15 mouse cellular contexts compared by ENCODE assay signal in the genomic region with DNA sequence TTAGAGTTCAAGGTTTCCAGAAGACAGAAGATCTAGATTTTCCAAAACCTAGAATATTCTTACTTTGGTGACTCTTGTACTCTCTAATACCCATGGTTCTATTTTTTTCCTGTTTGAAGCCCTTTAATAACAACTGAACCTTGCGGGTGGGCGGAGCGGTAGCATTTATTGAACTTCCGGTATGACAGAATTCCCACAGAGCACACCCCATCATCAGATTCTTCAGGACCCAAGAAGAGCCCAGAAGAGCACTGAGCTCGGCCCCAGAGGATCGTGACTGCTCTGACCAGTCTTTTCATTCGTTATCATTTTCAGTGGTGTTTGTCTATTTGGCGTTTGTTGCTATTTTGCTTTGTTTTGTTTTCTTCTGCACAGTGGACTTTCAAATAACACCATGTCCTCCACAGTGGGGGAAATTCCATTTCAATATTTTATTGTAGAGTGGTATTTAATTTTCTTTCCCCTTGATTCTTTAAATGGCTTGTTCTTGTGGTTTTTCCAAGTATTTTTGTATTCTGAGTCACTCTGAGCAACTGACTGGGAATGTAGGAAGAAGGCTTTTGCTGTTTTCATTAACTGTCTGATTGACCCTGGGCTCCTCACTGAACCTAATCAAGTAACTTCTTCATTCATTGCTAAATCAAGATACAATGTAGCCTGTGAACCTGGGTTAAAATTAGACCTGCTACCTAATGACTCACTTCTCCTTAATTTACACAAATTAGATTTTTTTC.
A peak's percentile ranks its signal among the peaks of the same experiment; 100 is the strongest.
DNase-seq lines count a peak whose midpoint lies in the region; ATAC-seq lines count a peak whose summit lies in the region.
"Had no signal": no experiment of that assay in that cellular context is flagged by ENCODE, and none has a peak within 500 bp of the region (broad histone marks: within the 10 kb centered on the region; RNA-seq: fewer than 3 reads in every experiment).

No protein-coding gene starts in this region.

- no peak overlapping the region for H3K9ac ChIP-seq in embryonic facial prominence, embryonic 12.5 days
- no peak overlapping the region for H3K9ac ChIP-seq in limb, embryonic 13.5 days
- no peak overlapping the region for H3K9ac ChIP-seq in forebrain, embryonic 13.5 days
- H3K9ac ChIP-seq: forebrain, embryonic 15.5 days; midbrain, embryonic 15.5 days had no signal

- no peaks in the 10 kb centered on the region for H3K36me3 ChIP-seq in embryonic facial prominence, embryonic 12.5 days
- no peaks in the 10 kb centered on the region for H3K36me3 ChIP-seq in embryonic facial prominence, embryonic 10.5 days (replicated peaks)
- H3K36me3 ChIP-seq in limb, embryonic 13.5 days: no peaks in the 10 kb centered on the region
- no peaks in the 10 kb centered on the region for H3K36me3 ChIP-seq in forebrain, embryonic 13.5 days (ENCODE audit: poor library complexity, severe bottlenecking)
- H3K36me3 ChIP-seq: forebrain, embryonic 15.5 days; midbrain, embryonic 15.5 days had no signal

- no peak overlapping the region for H3K4me2 ChIP-seq in embryonic facial prominence, embryonic 12.5 days (replicated peaks)
- H3K4me2 ChIP-seq in limb, embryonic 13.5 days (replicated peaks): no peak overlapping the region
- no peak overlapping the region for H3K4me2 ChIP-seq in forebrain, embryonic 13.5 days
- H3K4me2 ChIP-seq: forebrain, embryonic 15.5 days; liver, embryonic 11.5 days; midbrain, embryonic 15.5 days had no signal

- 90% methylated on average over 8 of the region's 8 CpGs for WGBS in embryonic facial prominence, embryonic 12.5 days
- 92% methylated on average over 8 of the region's 8 CpGs for WGBS in embryonic facial prominence, embryonic 10.5 days
- 90% methylated on average over 8 of the region's 8 CpGs for WGBS in limb, embryonic 13.5 days
- 95% methylated on average over 8 of the region's 8 CpGs for WGBS in forebrain, embryonic 13.5 days

- no peaks in the 10 kb centered on the region for H3K9me3 ChIP-seq in embryonic facial prominence, embryonic 12.5 days
- no peaks in the 10 kb centered on the region for H3K9me3 ChIP-seq in embryonic facial prominence, embryonic 10.5 days
- H3K9me3 ChIP-seq in limb, embryonic 13.5 days: no peaks in the 10 kb centered on the region
- no peaks in the 10 kb centered on the region for H3K9me3 ChIP-seq in forebrain, embryonic 13.5 days (replicated peaks)
- H3K9me3 ChIP-seq: forebrain, embryonic 15.5 days; midbrain, embryonic 15.5 days had no signal

- DNase-seq in embryonic facial prominence, embryonic 10.5 days (ENCODE audit: low spot score): no peak
- DNase-seq in heart, adult 9 months (ENCODE audit: low spot score in 2 of 2): peak; percentile 4 to 5
- no peak for DNase-seq in heart, postnatal 4 days
- peak; percentile 70 for DNase-seq in NIH3T3 (ENCODE audit: low read depth)
- DNase-seq in T-cell, adult 2 months (ENCODE audit: low spot score): no peak
- DNase-seq: adrenal gland, adult 2 months; cerebellum, adult 11-12 months; right cerebral cortex, postnatal 14 days had no signal

- H3K27ac ChIP-seq in embryonic facial prominence, embryonic 12.5 days: peak overlapping the region; percentile 57; the same call in 1 of the 2 replicates
- H3K27ac ChIP-seq in embryonic facial prominence, embryonic 10.5 days (replicated peaks): no peak overlapping the region; the same call in 1 of the 2 replicates
- peak overlapping the region; percentile 23; the same call in 1 of the 2 replicates for H3K27ac ChIP-seq in limb, embryonic 13.5 days
- H3K27ac ChIP-seq in forebrain, embryonic 13.5 days: no peak overlapping the region
- H3K27ac ChIP-seq: forebrain, embryonic 15.5 days; midbrain, embryonic 15.5 days had no signal

- H3K4me3 ChIP-seq in embryonic facial prominence, embryonic 12.5 days: no peak overlapping the region
- H3K4me3 ChIP-seq in embryonic facial prominence, embryonic 10.5 days: no peak overlapping the region
- H3K4me3 ChIP-seq in limb, embryonic 13.5 days: no peak overlapping the region
- no peak overlapping the region for H3K4me3 ChIP-seq in forebrain, embryonic 13.5 days
- H3K4me3 ChIP-seq: forebrain, embryonic 15.5 days; midbrain, embryonic 15.5 days had no signal

- ATAC-seq in embryonic facial prominence, embryonic 12.5 days (ENCODE audit: insufficient number of reproducible peaks, insufficient read depth, low FRiP score, low TSS enrichment): no peak
- ATAC-seq in limb, embryonic 13.5 days (ENCODE audit: low FRiP score, low read depth): no peak
- ATAC-seq in forebrain, embryonic 13.5 days: no peak
- ATAC-seq: forebrain, embryonic 15.5 days; hindbrain, embryonic 16.5 days; midbrain, embryonic 15.5 days had no signal

- peaks cover 24% of the 10 kb centered on the region; the same call in 1 of the 2 replicates for H3K4me1 ChIP-seq in embryonic facial prominence, embryonic 12.5 days
- H3K4me1 ChIP-seq in embryonic facial prominence, embryonic 10.5 days: peaks cover 27% of the 10 kb centered on the region
- peaks cover 41% of the 10 kb centered on the region for H3K4me1 ChIP-seq in limb, embryonic 13.5 days
- H3K4me1 ChIP-seq in forebrain, embryonic 13.5 days: peaks cover 4% of the 10 kb centered on the region; the same call in 1 of the 2 replicates

- H3K27me3 ChIP-seq in embryonic facial prominence, embryonic 12.5 days: no peaks in the 10 kb centered on the region
- H3K27me3 ChIP-seq in embryonic facial prominence, embryonic 10.5 days (replicated peaks; ENCODE audit: low read depth, poor library complexity, severe bottlenecking): no peaks in the 10 kb centered on the region
- no peaks in the 10 kb centered on the region for H3K27me3 ChIP-seq in limb, embryonic 13.5 days
- no peaks in the 10 kb centered on the region for H3K27me3 ChIP-seq in forebrain, embryonic 13.5 days
- H3K27me3 ChIP-seq: forebrain, embryonic 15.5 days; midbrain, embryonic 15.5 days had no signal

Comparison
In these comparisons a context has a peak if more than half of its experiments do, and no peak if none do; other contexts are left out.
1. H3K27ac ChIP-seq: peak in embryonic facial prominence, embryonic 12.5 days (single experiment) and limb, embryonic 13.5 days (single experiment); none in embryonic facial prominence, embryonic 10.5 days (single experiment) and forebrain, embryonic 13.5 days (single experiment).
2. DNase-seq: peak in heart, adult 9 months (2 of 2) and NIH3T3 (single experiment); none in embryonic facial prominence, embryonic 10.5 days (single experiment), heart, postnatal 4 days (single experiment) and T-cell, adult 2 months (single experiment).